Mouse (Mus musculus) adrenal gland, postnatal 0 days (tissue): ENCODE data around the gene P4ha1. TPM values are rescaled to one million over a fixed set of nuclear protein-coding genes. Genes with fewer than 3 reads are reported as not detected.

Experiments used
- polyA plus RNA-seq: library from polyadenylated mRNA; unstranded; fragments of >200 nt; fragmentation: Nextera tagmentation; extraction: Ambion mirVana; gene quantifications from 2 replicates; pipeline ENCODE4 v1.2.1, GENCODE M21; 2015

P4ha1 gene
- polyA plus RNA-seq = 21.5 and 26.7 TPM in 2 replicates

GRCm38 (mm10) chr10:59323100-59323487, at the start of gene P4ha1:
TSS of gene P4ha1 (plus strand) at chr10:59323296.

GRCm38 (mm10) chr10:59395461-59395860, 72.4 kb downstream of the P4ha1 start, which contains the start of gene Gm10273:
TSS of gene Gm10273 (plus strand) at chr10:59395632.

GRCm38 (mm10) chr10:59402899-59403792, 80.0 kb downstream of the P4ha1 start, which contains the start of gene Pla2g12b:
TSS of gene Pla2g12b (plus strand) at chr10:59403660.

Other genes with a start within 250 kb of the P4ha1 start
- gene Sept10, start 101.4 kb upstream of the P4ha1 start, polyA plus RNA-seq = 36.7 and 66.2 TPM in 2 replicates
- gene Sowahc, start 101.3 kb upstream of the P4ha1 start, polyA plus RNA-seq = 7.0 and 8.5 TPM in 2 replicates
- 6.2 and 8.6 TPM in 2 replicates for gene Gm10273, start 72.3 kb downstream of the P4ha1 start, polyA plus RNA-seq
- gene Pla2g12b, start 80.4 kb downstream of the P4ha1 start, polyA plus RNA-seq = 1.5 and 2.1 TPM in 2 replicates
- 3.7 and 11.9 TPM in 2 replicates for gene Oit3, start 118.5 kb downstream of the P4ha1 start, polyA plus RNA-seq